Mouse (Mus musculus): ENCODE data around the gene Hirip3. TPM values are rescaled to one million over a fixed set of nuclear protein-coding genes. Genes with fewer than 3 reads are reported as not detected.

Hirip3 gene
- polyA plus RNA-seq, 1 experiment from 2014 or later, result 22.8 TPM

- peaks cover 19% of the 10 kb centered on the region; the same call in 1 of the 2 replicates for H3K27me3 ChIP-seq (ENCODE audit: control insufficient read depth, insufficient read depth, low read length)
- peak overlapping the region; percentile 99 for H3K4me2 ChIP-seq (replicated peaks; ENCODE audit: low read depth, low read length)
- H3K36me3 ChIP-seq (ENCODE audit: control insufficient read depth, insufficient read depth, low read length), result peaks cover 12% of the 10 kb centered on the region
- peaks cover 19% of the 10 kb centered on the region; the same call in 1 of the 2 replicates for H3K4me1 ChIP-seq (ENCODE audit: control insufficient read depth, insufficient read depth, low read length)
- no peak overlapping the region for H3K27ac ChIP-seq (ENCODE audit: low read depth, low read length)
- under 1% methylated on average over 73 of the region's 74 CpGs for WGBS
- peak overlapping the region; percentile 60 for H3K4me3 ChIP-seq (ENCODE audit: low read length)
- no peaks in the 10 kb centered on the region for H3K9me3 ChIP-seq (ENCODE audit: control insufficient read depth, low read length)
- H3K9ac ChIP-seq (ENCODE audit: low read depth, low read length), result peak overlapping the region; percentile 70
- peak; percentile 40 for ATAC-seq (ENCODE audit: low FRiP score, low TSS enrichment)
Observed at GRCm38 (mm10) chr7:126847421-126848398, 14.1 kb upstream of the Hirip3 start.

GRCm38 (mm10) chr7:126848794-126849193 lies 13.0 kb upstream of the Hirip3 start:
- Histone ChIP-seq H3K4me1 (ENCODE audit: control insufficient read depth, insufficient read depth, low read length) (peaks cover 19% of the 10 kb centered on the region; the same call in 1 of the 2 replicates), H3K36me3 (ENCODE audit: control insufficient read depth, insufficient read depth, low read length) (peaks cover 19% of the 10 kb centered on the region), H3K4me3 (ENCODE audit: low read length) (peak overlapping the region; percentile 60), H3K27ac (ENCODE audit: low read depth, low read length) (no peak overlapping the region), H3K27me3 (ENCODE audit: control insufficient read depth, insufficient read depth, low read length) (peaks cover 19% of the 10 kb centered on the region; the same call in 1 of the 2 replicates), H3K9ac (ENCODE audit: low read depth, low read length) (peak overlapping the region; percentile 70), H3K4me2 (replicated peaks; ENCODE audit: low read depth, low read length) (peak overlapping the region; percentile 99), H3K9me3 (ENCODE audit: control insufficient read depth, low read length) (no peaks in the 10 kb centered on the region)
- 13% methylated on average over 10 of the region's 10 CpGs for WGBS
- ATAC-seq (ENCODE audit: low FRiP score, low TSS enrichment), result no peak

- no peak overlapping the region for H3K27ac ChIP-seq (ENCODE audit: low read depth, low read length)
- no peak for ATAC-seq (ENCODE audit: low FRiP score, low TSS enrichment)
- no peak overlapping the region for H3K9ac ChIP-seq (ENCODE audit: low read depth, low read length)
- H3K27me3 ChIP-seq (ENCODE audit: control insufficient read depth, insufficient read depth, low read length), result peaks cover 19% of the 10 kb centered on the region; the same call in 1 of the 2 replicates
- no peak overlapping the region for H3K4me3 ChIP-seq (ENCODE audit: low read length)
- no peak overlapping the region for H3K4me2 ChIP-seq (replicated peaks; ENCODE audit: low read depth, low read length)
- H3K36me3 ChIP-seq (ENCODE audit: control insufficient read depth, insufficient read depth, low read length), result peaks cover 32% of the 10 kb centered on the region
- WGBS, result 88% methylated on average over 6 of the region's 6 CpGs
- H3K9me3 ChIP-seq (ENCODE audit: control insufficient read depth, low read length), result no peaks in the 10 kb centered on the region
- H3K4me1 ChIP-seq (ENCODE audit: control insufficient read depth, insufficient read depth, low read length), result peaks cover 19% of the 10 kb centered on the region; the same call in 1 of the 2 replicates
Observed at GRCm38 (mm10) chr7:126850161-126850560, 11.6 kb upstream of the Hirip3 start.

GRCm38 (mm10) chr7:126851192-126851591 lies 10.6 kb upstream of the Hirip3 start:
- Histone ChIP-seq H3K27me3 (ENCODE audit: control insufficient read depth, insufficient read depth, low read length) (peaks cover 19% of the 10 kb centered on the region; the same call in 1 of the 2 replicates), H3K9ac (ENCODE audit: low read depth, low read length) (peak overlapping the region; percentile 25; the same call in 1 of the 2 replicates), H3K4me3 (ENCODE audit: low read length) (no peak overlapping the region), H3K9me3 (ENCODE audit: control insufficient read depth, low read length) (no peaks in the 10 kb centered on the region), H3K27ac (ENCODE audit: low read depth, low read length) (no peak overlapping the region), H3K4me2 (replicated peaks; ENCODE audit: low read depth, low read length) (no peak overlapping the region), H3K4me1 (ENCODE audit: control insufficient read depth, insufficient read depth, low read length) (peaks cover 19% of the 10 kb centered on the region; the same call in 1 of the 2 replicates), H3K36me3 (ENCODE audit: control insufficient read depth, insufficient read depth, low read length) (peaks cover 42% of the 10 kb centered on the region)
- no peak for ATAC-seq (ENCODE audit: low FRiP score, low TSS enrichment)
- WGBS, result 38% methylated on average over 12 of the region's 12 CpGs

- ATAC-seq (ENCODE audit: low FRiP score, low TSS enrichment), result no peak
- Histone ChIP-seq H3K9me3 (ENCODE audit: control insufficient read depth, low read length) (no peaks in the 10 kb centered on the region), H3K36me3 (ENCODE audit: control insufficient read depth, insufficient read depth, low read length) (peaks cover 63% of the 10 kb centered on the region), H3K27ac (ENCODE audit: low read depth, low read length) (no peak overlapping the region), H3K9ac (ENCODE audit: low read depth, low read length) (no peak overlapping the region), H3K4me1 (ENCODE audit: control insufficient read depth, insufficient read depth, low read length) (peaks cover 8% of the 10 kb centered on the region; the same call in 1 of the 2 replicates), H3K27me3 (ENCODE audit: control insufficient read depth, insufficient read depth, low read length) (peaks cover 11% of the 10 kb centered on the region; the same call in 1 of the 2 replicates), H3K4me2 (replicated peaks; ENCODE audit: low read depth, low read length) (no peak overlapping the region), H3K4me3 (ENCODE audit: low read length) (no peak overlapping the region)
- 74% methylated on average over 5 of the region's 5 CpGs for WGBS
Observed at GRCm38 (mm10) chr7:126853454-126853853, 8.3 kb upstream of the Hirip3 start.

GRCm38 (mm10) chr7:126855641-126856040 lies 6.1 kb upstream of the Hirip3 start:
- H3K9ac ChIP-seq (ENCODE audit: low read depth, low read length), result no peak overlapping the region
- H3K9me3 ChIP-seq (ENCODE audit: control insufficient read depth, low read length), result no peaks in the 10 kb centered on the region
- no peak overlapping the region for H3K4me2 ChIP-seq (replicated peaks; ENCODE audit: low read depth, low read length)
- no peak for ATAC-seq (ENCODE audit: low FRiP score, low TSS enrichment)
- peaks cover 4% of the 10 kb centered on the region; the same call in 1 of the 2 replicates for H3K4me1 ChIP-seq (ENCODE audit: control insufficient read depth, insufficient read depth, low read length)
- H3K36me3 ChIP-seq (ENCODE audit: control insufficient read depth, insufficient read depth, low read length), result peaks cover 76% of the 10 kb centered on the region
- 81% methylated on average over 3 of the region's 3 CpGs for WGBS
- no peak overlapping the region for H3K27ac ChIP-seq (ENCODE audit: low read depth, low read length)
- H3K4me3 ChIP-seq (ENCODE audit: low read length), result no peak overlapping the region
- no peaks in the 10 kb centered on the region for H3K27me3 ChIP-seq (ENCODE audit: control insufficient read depth, insufficient read depth, low read length)

GRCm38 (mm10) chr7:126856741-126857420 lies 4.9 kb upstream of the Hirip3 start:
- peaks cover 72% of the 10 kb centered on the region for H3K36me3 ChIP-seq (ENCODE audit: control insufficient read depth, insufficient read depth, low read length)

GRCm38 (mm10) chr7:126860987-126861386 lies 785 bp upstream of the Hirip3 start:
- no peak overlapping the region for H3K27ac ChIP-seq (ENCODE audit: low read depth, low read length)
- H3K9me3 ChIP-seq (ENCODE audit: control insufficient read depth, low read length), result no peaks in the 10 kb centered on the region
- ATAC-seq (ENCODE audit: low FRiP score, low TSS enrichment), result no peak
- peak overlapping the region; percentile 61 for H3K4me3 ChIP-seq (ENCODE audit: low read length)
- 64% methylated on average over 5 of the region's 5 CpGs for WGBS
- H3K27me3 ChIP-seq (ENCODE audit: control insufficient read depth, insufficient read depth, low read length), result no peaks in the 10 kb centered on the region
- H3K9ac ChIP-seq (ENCODE audit: low read depth, low read length), result peak overlapping the region; percentile 76
- peaks cover 25% of the 10 kb centered on the region for H3K4me1 ChIP-seq (ENCODE audit: control insufficient read depth, insufficient read depth, low read length)
- peak overlapping the region; percentile 92 for H3K4me2 ChIP-seq (replicated peaks; ENCODE audit: low read depth, low read length)
- H3K36me3 ChIP-seq (ENCODE audit: control insufficient read depth, insufficient read depth, low read length), result peaks cover 59% of the 10 kb centered on the region

More at GRCm38 (mm10) chr7:126856741-126857420, 4.9 kb upstream of the Hirip3 start:
- 59% methylated on average over 9 of the region's 9 CpGs for WGBS
- H3K27me3 ChIP-seq (ENCODE audit: control insufficient read depth, insufficient read depth, low read length), result no peaks in the 10 kb centered on the region
- no peak overlapping the region for H3K9ac ChIP-seq (ENCODE audit: low read depth, low read length)
- no peak overlapping the region for H3K4me3 ChIP-seq (ENCODE audit: low read length)
- peaks cover 6% of the 10 kb centered on the region; the same call in 1 of the 2 replicates for H3K4me1 ChIP-seq (ENCODE audit: control insufficient read depth, insufficient read depth, low read length)
- H3K4me2 ChIP-seq (replicated peaks; ENCODE audit: low read depth, low read length), result no peak overlapping the region
- H3K27ac ChIP-seq (ENCODE audit: low read depth, low read length), result no peak overlapping the region
- H3K9me3 ChIP-seq (ENCODE audit: control insufficient read depth, low read length), result no peaks in the 10 kb centered on the region
- ATAC-seq (ENCODE audit: low FRiP score, low TSS enrichment), result no peak

Measured in kidney, embryonic 14.5 days (tissue).